Mouse (Mus musculus) heart, postnatal 36 days (tissue): ENCODE results near the gene Dpyd. TPM values are rescaled to one million over a fixed set of nuclear protein-coding genes. Genes with fewer than 3 reads are reported as not detected.

Source experiments
- DNase-seq, 2 experiments: peaks; one replicate each; pipeline ENCODE4 v3.0.0; 2021 to 2022
- intact Hi-C: fragments of 180-260 bp; cut with DNase I; formaldehyde crosslinking; loops from one replicate; pipeline ENCODE4 v1.15.1; 2025
- total RNA-seq, 2 experiments: library from RNA; stranded (reverse); gene quantifications; 2 replicates each; pipeline ENCODE4 v1.2.3; 2021

Gene Dpyd
- total RNA-seq, 2 experiments from 2014 or later = 3.8 to 4.9 TPM

- intact Hi-C loops = no loop called here
- DNase-seq = no peak
Observed at GRCm38 (mm10) chr3:119333335-119334305, 771.7 kb downstream of the Dpyd start.

GRCm38 (mm10) chr3:119361555-119362385, 799.8 kb downstream of the Dpyd start:
- intact Hi-C loops = no loop called here
- DNase-seq = no peak

DNA sequence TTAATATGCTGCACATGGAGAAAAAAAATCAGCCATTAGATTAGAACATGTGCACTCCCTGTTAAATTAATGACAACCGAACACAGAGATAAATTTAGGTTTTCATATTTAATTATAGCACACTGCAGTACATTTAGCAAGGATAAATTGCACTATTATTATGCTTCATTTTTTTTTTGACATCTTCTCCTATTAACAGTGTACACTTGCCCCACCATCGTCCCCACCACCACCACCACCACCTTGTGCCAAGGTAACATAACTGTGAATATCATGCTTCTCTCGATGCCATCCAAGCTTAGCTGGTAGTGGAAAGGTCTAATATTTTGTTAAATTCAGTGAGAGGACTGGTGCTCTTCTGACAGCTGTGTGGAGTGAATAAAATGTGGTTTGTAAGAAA, 800.5 kb downstream of the Dpyd start:
- DNase-seq = no peak
- intact Hi-C loops = no loop called here

DNA sequence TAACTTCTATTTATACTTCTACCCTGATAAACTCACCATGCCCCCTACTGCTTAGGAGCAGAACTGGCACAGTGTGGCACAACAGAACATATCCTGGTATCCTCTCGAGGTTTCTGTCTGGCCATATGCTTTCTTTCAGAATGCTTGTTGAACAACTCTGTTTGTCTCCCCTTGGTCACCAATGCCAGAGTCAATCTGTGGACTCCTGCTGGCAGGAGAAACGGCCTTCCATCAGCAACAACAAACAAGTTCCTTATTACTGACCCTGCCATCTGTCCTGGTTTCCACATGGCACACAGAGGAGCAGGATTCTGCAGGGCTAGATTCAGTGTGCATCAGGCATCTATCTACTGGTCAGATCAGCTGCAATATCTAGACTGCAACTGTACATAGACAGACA, 807.0 kb downstream of the Dpyd start:
- no peak for DNase-seq
- intact Hi-C loops = no loop called here

GRCm38 (mm10) chr3:119381119-119381518, 819.2 kb downstream of the Dpyd start:
- intact Hi-C loops = no loop called here
- no peak for DNase-seq

GRCm38 (mm10) chr3:119382395-119382794, 820.5 kb downstream of the Dpyd start:
- no peak for DNase-seq
- intact Hi-C loops = no loop called here

- no peak for DNase-seq
- intact Hi-C loops = no loop called here
Observed at GRCm38 (mm10) chr3:119387332-119388105, 825.6 kb downstream of the Dpyd start.

DNA sequence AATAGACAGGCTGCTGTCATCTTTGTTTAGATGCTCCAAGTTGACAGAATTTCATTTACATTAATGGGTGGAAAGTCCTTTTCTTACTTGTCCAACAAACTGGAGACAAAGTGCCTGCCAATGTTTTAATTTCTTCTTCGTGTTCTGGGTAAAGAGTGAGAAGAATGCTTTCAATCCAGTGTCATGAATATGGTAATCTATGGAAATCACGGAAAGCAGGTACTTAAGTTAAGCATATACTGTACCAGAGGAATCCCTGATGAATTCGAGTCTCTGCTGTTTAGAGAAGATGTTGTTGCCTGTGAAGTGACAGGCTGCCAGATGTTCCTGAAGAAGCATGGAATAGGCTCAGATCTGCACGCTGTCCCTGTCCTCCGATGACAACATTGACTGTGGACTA, 835.3 kb downstream of the Dpyd start:
- no peak for DNase-seq
- intact Hi-C loops = no loop called here

DNA sequence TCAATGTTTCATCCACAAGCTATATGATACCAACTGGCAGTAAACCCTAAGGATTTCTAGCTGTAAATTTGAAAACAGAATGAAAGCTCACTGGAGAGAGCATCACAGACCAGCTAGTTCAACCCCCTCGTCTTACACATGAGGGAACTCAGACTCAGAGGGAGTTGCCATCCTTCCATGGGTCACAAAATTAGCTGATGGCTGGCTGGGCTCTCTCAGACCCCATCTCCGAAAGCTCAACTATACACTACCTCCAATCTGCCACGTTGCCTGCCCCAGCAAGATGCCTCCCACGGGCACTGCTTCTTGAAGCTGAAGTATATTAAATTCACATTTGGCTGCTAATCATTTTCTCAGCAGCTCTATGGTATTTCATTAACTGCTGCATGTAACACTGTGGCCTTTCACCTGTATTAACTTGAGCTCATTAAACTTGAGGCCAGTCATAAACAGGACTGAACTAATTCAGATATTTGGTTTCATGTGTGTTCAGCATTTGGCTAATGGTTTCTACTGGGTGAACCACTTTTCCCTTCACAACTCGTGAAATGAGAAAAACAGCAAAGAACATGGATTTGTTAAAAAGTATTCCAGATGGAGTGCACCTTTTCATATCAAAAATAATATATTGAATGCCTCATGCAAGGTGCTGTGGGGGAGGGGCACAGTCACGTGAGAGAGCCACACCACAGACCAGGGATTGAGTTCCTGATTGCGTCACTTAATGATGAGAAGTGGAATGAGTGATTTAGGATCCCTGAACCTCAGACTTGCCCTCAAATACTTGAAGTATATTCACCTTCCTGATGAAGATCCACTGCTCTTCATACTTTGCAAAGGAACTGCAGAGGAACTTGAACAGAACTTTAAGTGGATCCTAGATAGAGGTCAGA, 841.2 kb downstream of the Dpyd start:
- intact Hi-C loops = no loop called here

GRCm38 (mm10) chr3:119419087-119419709, 857.3 kb downstream of the Dpyd start:
- DNase-seq = no peak
- intact Hi-C loops = no loop called here

More for the DNA sequence above, 841.2 kb downstream of the Dpyd start:
- no peak for DNase-seq

DNA sequence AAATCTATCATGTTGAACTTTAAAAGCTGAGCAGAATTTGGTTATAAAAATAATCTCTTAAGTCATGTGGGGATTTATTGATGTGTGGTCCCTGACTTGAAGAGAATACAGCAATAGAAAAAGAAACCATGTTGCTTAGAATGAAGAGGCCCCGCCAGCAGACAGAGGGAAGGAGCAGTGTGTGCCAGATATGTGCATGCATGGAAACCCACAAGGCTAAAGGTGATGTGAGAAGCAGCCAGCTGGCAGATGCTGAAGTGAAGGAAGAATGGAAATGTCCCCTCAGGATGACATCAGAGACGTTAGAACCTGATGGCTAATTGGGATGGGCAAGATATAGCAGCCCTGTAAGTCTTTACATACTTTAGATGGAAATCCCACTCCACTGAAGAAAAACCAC, 857.8 kb downstream of the Dpyd start:
- intact Hi-C loops = no loop called here
- DNase-seq = no peak

- DNase-seq = no peak
- intact Hi-C loops = no loop called here
Observed at GRCm38 (mm10) chr3:119431339-119431738, 869.4 kb downstream of the Dpyd start.

DNA sequence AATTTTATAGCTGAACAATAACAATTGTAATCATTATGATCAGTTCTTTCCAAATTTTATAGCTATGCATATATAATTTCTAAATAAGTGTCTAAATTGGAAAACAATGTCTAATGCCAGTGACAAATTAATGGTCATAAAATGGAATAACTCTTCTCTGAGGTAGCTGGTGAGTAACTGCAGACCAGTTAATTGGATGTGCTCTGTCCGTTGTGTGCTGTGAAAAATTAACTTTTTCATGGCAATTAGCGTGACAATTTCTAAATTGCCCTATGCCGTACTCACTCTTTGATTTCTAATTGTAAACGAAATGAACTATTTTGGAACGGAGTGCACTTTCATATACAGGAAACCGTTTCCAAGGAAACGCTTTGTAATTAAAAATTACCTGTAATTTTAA, 869.8 kb downstream of the Dpyd start:
- intact Hi-C loops = no loop called here
- DNase-seq = no peak

- no peak for DNase-seq
- intact Hi-C loops = no loop called here
Observed at GRCm38 (mm10) chr3:119447559-119447958, 885.6 kb downstream of the Dpyd start.

- intact Hi-C loops = no loop called here
- no peak for DNase-seq
Observed at GRCm38 (mm10) chr3:119464073-119464472, 902.1 kb downstream of the Dpyd start.

DNA sequence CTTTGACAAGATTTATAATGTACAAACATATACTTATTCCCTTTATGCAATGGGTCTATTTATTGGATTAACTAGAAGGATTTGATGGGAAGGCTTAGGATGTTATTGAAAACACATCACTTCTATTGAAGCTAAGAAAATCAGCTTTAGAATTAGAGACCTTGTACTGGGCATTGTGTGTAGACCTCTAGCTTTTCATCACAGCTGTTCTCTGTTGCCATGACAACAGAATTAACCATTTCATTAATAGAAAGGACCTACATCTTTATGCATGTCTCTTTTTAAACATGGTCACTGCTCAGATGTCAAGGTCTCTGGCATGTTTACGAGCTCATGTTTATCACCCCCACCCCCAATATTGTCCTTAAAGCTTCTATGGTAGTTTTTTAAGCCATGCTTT, 902.5 kb downstream of the Dpyd start:
- intact Hi-C loops = no loop called here
- DNase-seq = no peak

DNA sequence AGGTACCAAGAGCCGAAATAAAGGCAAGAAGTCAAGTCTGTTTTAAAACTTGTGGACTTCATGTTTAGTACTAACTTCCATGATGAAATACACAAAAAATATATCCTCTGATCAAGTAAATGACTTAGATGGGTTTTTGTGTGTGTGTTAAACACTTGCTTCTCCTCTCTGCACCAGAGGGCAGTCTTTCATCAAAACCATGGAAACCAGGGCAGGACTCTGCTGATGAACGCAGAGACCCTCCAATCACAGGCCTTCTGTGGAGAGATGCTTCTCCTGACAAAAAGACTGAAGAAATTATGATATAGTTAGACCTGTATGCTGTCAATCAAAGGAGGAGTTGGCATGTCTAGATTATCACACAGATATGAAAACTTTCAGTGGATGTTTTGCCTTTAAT, 905.8 kb downstream of the Dpyd start:
- intact Hi-C loops = no loop called here
- no peak for DNase-seq
